Mouse (Mus musculus) ES-Bruce4 (cell line): ENCODE results near the gene Camta1. TPM values are rescaled to one million over a fixed set of nuclear protein-coding genes. Genes with fewer than 3 reads are reported as not detected.

Experiments used
- H3K27ac ChIP-seq: 2 replicates; pipeline ENCODE4 v1.5.1; 2012; ENCODE audit warnings: low read length, inconsistent platforms; ENCODE audit not compliant: insufficient read depth
- H3K27me3 ChIP-seq: 2 replicates; pipeline ENCODE4 v1.6.1; 2012; ENCODE audit warnings: mild to moderate bottlenecking, low read length, inconsistent platforms; ENCODE audit not compliant: control insufficient read depth, poor library complexity, insufficient read depth, severe bottlenecking
- H3K36me3 ChIP-seq: 2 replicates; pipeline ENCODE4 v1.6.1; 2012; ENCODE audit warnings: inconsistent platforms, mild to moderate bottlenecking, low read length, moderate library complexity; ENCODE audit not compliant: control insufficient read depth, poor library complexity, insufficient read depth, severe bottlenecking
- H3K4me1 ChIP-seq: one replicate; pipeline ENCODE4 v1.8.1; 2011; ENCODE audit warnings: low read length; ENCODE audit not compliant: control insufficient read depth, insufficient read depth
- H3K4me3 ChIP-seq: 2 replicates; pipeline ENCODE4 v1.5.1; 2011; ENCODE audit warnings: low read depth, mild to moderate bottlenecking, low read length
- H3K9ac ChIP-seq: 2 replicates; pipeline ENCODE4 v1.6.1; 2012; ENCODE audit warnings: low read depth, mild to moderate bottlenecking, inconsistent platforms; ENCODE audit not compliant: poor library complexity, severe bottlenecking
- H3K9me3 ChIP-seq: replicated peaks from 2 replicates; pipeline ENCODE4 v1.6.1; 2012; ENCODE audit warnings: mild to moderate bottlenecking, low read length, inconsistent platforms; ENCODE audit not compliant: control insufficient read depth, poor library complexity, insufficient read depth, severe bottlenecking
- CTCF ChIP-seq: IDR thresholded peaks from one replicate; pipeline ENCODE4 v1.8.1; 2011; ENCODE audit warnings: low read depth, low read length
- EP300 ChIP-seq: IDR thresholded peaks from 2 replicates; pipeline ENCODE4 v1.6.1; 2011; ENCODE audit warnings: low read depth, low read length; ENCODE audit not compliant: insufficient read depth
- POLR2A ChIP-seq: IDR thresholded peaks from one replicate; pipeline ENCODE4 v1.8.1; 2011; ENCODE audit warnings: low read length; ENCODE audit not compliant: insufficient read depth
- polyA plus RNA-seq: library from polyadenylated mRNA; stranded (reverse); fragments of >200 nt; gene quantifications from 2 replicates; pipeline ENCODE4 v1.2.4, GENCODE M21; 2011; ENCODE audit warnings: low read depth; ENCODE audit not compliant: missing spikeins, insufficient read depth, insufficient read length

Camta1 gene
- polyA plus RNA-seq, 1 experiment: 85.3 TPM

DNA sequence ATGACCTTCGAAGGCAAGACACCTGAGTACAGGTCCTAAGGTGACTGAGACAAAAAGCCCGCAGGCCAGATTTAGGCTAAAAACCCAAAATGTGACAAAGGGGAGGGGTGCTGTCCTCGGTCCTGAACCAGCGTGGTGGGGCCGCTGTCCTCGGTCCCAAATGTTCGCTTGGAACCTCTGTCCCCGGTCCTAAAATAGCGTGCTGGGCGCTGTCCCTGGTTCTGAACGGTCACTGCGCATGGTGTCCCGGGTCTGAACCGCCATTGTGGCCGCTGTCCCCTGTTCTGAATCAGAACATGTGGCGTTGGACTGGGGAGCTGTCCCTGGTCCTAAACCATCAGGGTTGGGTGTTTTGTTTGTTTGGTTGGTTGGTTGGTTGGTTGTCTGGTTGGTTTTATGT is 257.2 kb downstream of the Camta1 start:
- H3K4me1 ChIP-seq: no peaks in the 10 kb centered on the region
- no peaks in the 10 kb centered on the region for H3K36me3 ChIP-seq
- no peaks in the 10 kb centered on the region for H3K9me3 ChIP-seq
- H3K9ac ChIP-seq: no peak overlapping the region
- TF ChIP-seq CTCF (peak; percentile 30), POLR2A (no peak)
- H3K27me3 ChIP-seq: no peaks in the 10 kb centered on the region
- H3K27ac ChIP-seq: no peak overlapping the region
- H3K4me3 ChIP-seq: no peak overlapping the region

DNA sequence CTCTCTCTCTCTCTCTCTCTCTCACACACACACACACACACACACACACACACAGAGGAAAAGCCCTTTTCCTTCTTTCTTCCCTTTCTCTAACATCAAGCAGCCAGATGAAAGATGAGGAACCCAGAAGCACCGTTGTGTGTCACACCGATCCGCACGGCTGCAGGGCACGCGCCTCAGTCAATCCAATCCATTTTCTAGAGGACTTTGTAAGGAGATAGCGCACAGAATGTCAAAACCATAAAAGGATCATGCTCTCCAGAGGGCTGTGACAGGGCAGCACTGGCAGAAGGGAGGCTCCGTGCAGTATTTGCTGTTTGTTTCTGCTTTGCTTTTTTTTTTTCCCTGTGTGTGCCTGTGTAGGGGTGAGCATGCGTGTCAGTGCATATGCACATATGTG is 258.1 kb downstream of the Camta1 start:
- Histone ChIP-seq H3K36me3 (no peaks in the 10 kb centered on the region), H3K27ac (no peak overlapping the region), H3K4me1 (no peaks in the 10 kb centered on the region), H3K9ac (no peak overlapping the region), H3K27me3 (no peaks in the 10 kb centered on the region), H3K9me3 (no peaks in the 10 kb centered on the region), H3K4me3 (no peak overlapping the region)
- no peak for TF ChIP-seq POLR2A
- TF ChIP-seq EP300: no peak
- no peak for TF ChIP-seq CTCF

- Histone ChIP-seq H3K9ac (no peak overlapping the region), H3K4me3 (no peak overlapping the region), H3K9me3 (no peaks in the 10 kb centered on the region), H3K4me1 (no peaks in the 10 kb centered on the region), H3K27ac (no peak overlapping the region), H3K36me3 (no peaks in the 10 kb centered on the region), H3K27me3 (no peaks in the 10 kb centered on the region)
- TF ChIP-seq EP300 (no peak), CTCF (no peak)
These were observed 266.6 kb downstream of the Camta1 start for GRCm38 (mm10) chr4:151595116-151595515.

- TF ChIP-seq CTCF (no peak), EP300 (no peak), POLR2A (no peak)
- no peak overlapping the region for H3K4me3 ChIP-seq
- no peak overlapping the region for H3K27ac ChIP-seq
- no peaks in the 10 kb centered on the region for H3K4me1 ChIP-seq
- no peaks in the 10 kb centered on the region for H3K27me3 ChIP-seq
- H3K36me3 ChIP-seq: no peaks in the 10 kb centered on the region
- H3K9me3 ChIP-seq: no peaks in the 10 kb centered on the region
- H3K9ac ChIP-seq: no peak overlapping the region
These were observed 268.6 kb downstream of the Camta1 start for GRCm38 (mm10) chr4:151593042-151593441.

DNA sequence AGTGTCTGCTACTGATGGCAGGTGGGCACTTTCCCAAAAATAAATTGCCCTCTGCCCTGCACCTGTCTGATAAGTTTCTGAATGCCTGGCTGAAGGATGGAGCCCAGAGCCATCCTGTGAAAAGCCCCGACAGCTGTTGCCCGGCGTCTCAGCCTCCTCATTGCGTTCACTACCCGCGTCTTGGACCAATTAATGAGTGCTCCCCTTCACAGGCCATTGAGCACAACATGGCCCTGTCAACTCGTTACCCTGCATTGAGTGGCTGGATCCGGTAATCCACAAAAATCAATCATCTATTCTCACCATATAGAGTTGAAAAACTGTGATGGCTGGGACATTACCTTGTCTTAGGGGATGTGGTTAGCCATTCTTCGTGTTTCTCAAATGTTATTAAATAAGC is 275.6 kb downstream of the Camta1 start:
- TF ChIP-seq EP300: no peak
- no peak for TF ChIP-seq POLR2A
- no peak for TF ChIP-seq CTCF
- Histone ChIP-seq H3K27ac (no peak overlapping the region), H3K4me3 (no peak overlapping the region)

DNA sequence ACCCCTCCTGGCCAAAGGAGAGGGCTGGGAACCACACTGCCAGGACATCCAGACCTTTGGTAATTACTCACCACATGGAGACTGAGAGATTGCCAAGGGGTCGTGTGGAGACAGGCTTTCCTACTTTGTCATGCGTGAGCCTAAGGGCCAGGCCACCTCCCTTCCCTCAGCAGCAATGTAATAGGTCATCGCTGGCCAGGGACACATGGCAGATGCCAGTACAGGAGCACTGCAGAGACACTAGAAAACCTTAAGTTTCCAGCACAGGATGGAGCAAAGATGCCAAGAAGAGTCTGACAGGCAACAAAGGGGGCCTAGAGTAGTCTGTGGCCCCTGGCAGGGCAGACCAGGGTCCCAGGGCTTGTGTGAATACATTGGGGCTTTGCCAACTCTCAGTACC is 283.7 kb downstream of the Camta1 start:
- Histone ChIP-seq H3K9ac (no peak overlapping the region), H3K4me3 (no peak overlapping the region), H3K27ac (no peak overlapping the region), H3K4me1 (no peaks in the 10 kb centered on the region), H3K9me3 (no peaks in the 10 kb centered on the region), H3K36me3 (no peaks in the 10 kb centered on the region), H3K27me3 (no peaks in the 10 kb centered on the region)
- no peak for TF ChIP-seq CTCF
- TF ChIP-seq EP300: no peak
- TF ChIP-seq POLR2A: no peak

More for the DNA sequence above, 275.6 kb downstream of the Camta1 start:
- H3K36me3 ChIP-seq: no peaks in the 10 kb centered on the region
- no peak overlapping the region for H3K9ac ChIP-seq
- no peaks in the 10 kb centered on the region for H3K27me3 ChIP-seq
- H3K9me3 ChIP-seq: no peaks in the 10 kb centered on the region
- no peaks in the 10 kb centered on the region for H3K4me1 ChIP-seq
